Mouse (Mus musculus) common myeloid progenitor, adult 5-6 weeks (primary cell): Measurements from ENCODE around the gene Csn1s2a. TPM values are rescaled to one million over a fixed set of nuclear protein-coding genes. Genes with fewer than 3 reads are reported as not detected.
"Not testable (repeated sequence)": the region's sequence is repeated elsewhere in the genome, so short reads cannot be mapped to it uniquely, and the experiment has no call there.

Experiments used
- ATAC-seq: replicated peaks from 2 replicates; pipeline ENCODE4 v1.8.0; 2016; ENCODE audit warnings: low read depth, mild to moderate bottlenecking, moderate TSS enrichment, inconsistent platforms; ENCODE audit not compliant: poor library complexity, severe bottlenecking
- total RNA-seq: library from RNA; stranded (forward); fragments of 200-1000, 187-1606 nt; gene quantifications from 2 replicates; pipeline ENCODE4 v1.2.3, GENCODE M21; 2017

Gene Csn1s2a
- not detected in 2 replicates for total RNA-seq

GRCm38 (mm10) chr5:87774267-87774666 lies at the start of gene Csn1s2a:
Csn1s2a (plus strand) TSS chr5:87774567.
- no peak for ATAC-seq

- no peak for ATAC-seq
These were observed 39.5 kb upstream of the Csn1s2a start for GRCm38 (mm10) chr5:87734821-87735220.

GRCm38 (mm10) chr5:87753471-87753870 lies 20.9 kb upstream of the Csn1s2a start:
- ATAC-seq: no peak

GRCm38 (mm10) chr5:87764546-87764945 lies 9.8 kb upstream of the Csn1s2a start:
- no peak for ATAC-seq

- ATAC-seq: not testable (repeated sequence)
These were observed 2.2 kb upstream of the Csn1s2a start for GRCm38 (mm10) chr5:87772151-87772550.

- ATAC-seq: no peak
These were observed 8.4 kb downstream of the Csn1s2a start for GRCm38 (mm10) chr5:87782731-87783130.

GRCm38 (mm10) chr5:87807782-87808181 lies 33.4 kb downstream of the Csn1s2a start, which contains the start of gene Csn1s2b:
Csn1s2b (plus strand) TSS chr5:87808082.
- no peak for ATAC-seq

GRCm38 (mm10) chr5:87809253-87809652 lies 34.9 kb downstream of the Csn1s2a start:
- ATAC-seq: no peak

- ATAC-seq: no peak
These were observed 51.0 kb downstream of the Csn1s2a start, which contains the start of gene Prr27 for GRCm38 (mm10) chr5:87825386-87825785. Prr27 (plus strand) TSS chr5:87825686.

Other genes starting within 250 kb of the Csn1s2a start
- gene Sult1b1, start 236.4 kb upstream of the Csn1s2a start, total RNA-seq: not detected in 2 replicates
- gene Sult1d1, start 205.5 kb upstream of the Csn1s2a start, total RNA-seq: not detected in 2 replicates
- gene Sult1e1, start 183.0 kb upstream of the Csn1s2a start, total RNA-seq: not detected in 2 replicates
- not detected in 2 replicates for gene Csn1s1, start 108.4 kb upstream of the Csn1s2a start, total RNA-seq
- gene Csn2, start 74.9 kb upstream of the Csn1s2a start, total RNA-seq: not detected in 2 replicates
- gene Csn1s2b, start 33.5 kb downstream of the Csn1s2a start, total RNA-seq: not detected in 2 replicates
- gene Prr27, start 51.1 kb downstream of the Csn1s2a start, total RNA-seq: not detected in 2 replicates
- gene Odam, start 110.5 kb downstream of the Csn1s2a start, total RNA-seq: not detected in 2 replicates
- gene Csn3, start 151.0 kb downstream of the Csn1s2a start, total RNA-seq: not detected in 2 replicates
- not detected in 2 replicates for gene 2310003L06Rik, start 194.9 kb downstream of the Csn1s2a start, total RNA-seq
- not detected in 2 replicates for gene Gm28434, start 194.9 kb downstream of the Csn1s2a start, total RNA-seq
- not detected in 2 replicates for gene Cabs1, start 204.9 kb downstream of the Csn1s2a start, total RNA-seq
- gene Smr3a, start 228.0 kb downstream of the Csn1s2a start, total RNA-seq: not detected in 2 replicates